Mouse (Mus musculus): ENCODE results near the gene Hist1h1d.
A peak's percentile ranks its signal among the peaks of the same experiment; 100 is the strongest.
"Not testable (repeated sequence)": the region's sequence is repeated elsewhere in the genome, so short reads cannot be mapped to it uniquely, and the experiment has no call there.

The Hist1h1d gene

GRCm38 (mm10) chr13:23530181-23530900, 22.7 kb upstream of the Hist1h1d start:
- DNase-seq, result peak; percentile 75

- DNase-seq, result peak; percentile 96
Observed at GRCm38 (mm10) chr13:23530901-23531875, 21.9 kb upstream of the Hist1h1d start, which contains the start of gene Hist1h4h. Gene Hist1h4h (plus strand): TSS chr13:23531050.

GRCm38 (mm10) chr13:23532262-23533075, 20.6 kb upstream of the Hist1h1d start:
- DNase-seq, result peak; percentile 53

- DNase-seq, result peak; percentile 87
Observed at GRCm38 (mm10) chr13:23533560-23534367, 19.3 kb upstream of the Hist1h1d start, which contains the start of gene Hist1h2af. Gene Hist1h2af (plus strand): TSS chr13:23533906.

- peak; percentile 54 for DNase-seq
Observed at GRCm38 (mm10) chr13:23534368-23535131, 18.5 kb upstream of the Hist1h1d start.

- DNase-seq, result peak; percentile 93
Observed at GRCm38 (mm10) chr13:23535137-23536075, 17.7 kb upstream of the Hist1h1d start, which contains the start of gene Hist1h3g. Gene Hist1h3g (plus strand): TSS chr13:23535422.

- no peak for DNase-seq
Observed at GRCm38 (mm10) chr13:23536076-23536822, 16.8 kb upstream of the Hist1h1d start.

- no peak for DNase-seq
Observed at GRCm38 (mm10) chr13:23537006-23537710, 15.9 kb upstream of the Hist1h1d start.

GRCm38 (mm10) chr13:23538249-23538648, 14.8 kb upstream of the Hist1h1d start:
- DNase-seq, result no peak

- DNase-seq, result not testable (repeated sequence)
Observed at GRCm38 (mm10) chr13:23539821-23540220, 13.2 kb upstream of the Hist1h1d start.

- DNase-seq, result no peak
Observed at GRCm38 (mm10) chr13:23541497-23541896, 11.6 kb upstream of the Hist1h1d start.

- DNase-seq, result not testable (repeated sequence)
Observed at GRCm38 (mm10) chr13:23542225-23542980, 10.7 kb upstream of the Hist1h1d start.

- peak; percentile 85 for DNase-seq
Observed at GRCm38 (mm10) chr13:23542999-23543607, 10.0 kb upstream of the Hist1h1d start, which contains the start of gene Hist1h2bh. Gene Hist1h2bh (minus strand): TSS chr13:23543392.

GRCm38 (mm10) chr13:23543965-23544786, 8.9 kb upstream of the Hist1h1d start, which contains the start of gene Hist1h3f:
Gene Hist1h3f (plus strand): TSS chr13:23544052.
- peak; percentile 81 for DNase-seq

- not testable (repeated sequence) for DNase-seq
Observed at GRCm38 (mm10) chr13:23544787-23545120, 8.3 kb upstream of the Hist1h1d start.

GRCm38 (mm10) chr13:23546694-23547093, 6.4 kb upstream of the Hist1h1d start:
- no peak for DNase-seq

All from liver (tissue).